Mouse (Mus musculus) macrophage (primary cell): ENCODE data around the gene Cryzl1. TPM values are rescaled to one million over a fixed set of nuclear protein-coding genes. Genes with fewer than 3 reads are reported as not detected.

Experiments
- H3K27ac ChIP-seq: fragments of 350-480 bp; formaldehyde crosslinking; 2 replicates; pipeline ENCODE4 v1.9.0; 2021
- H3K36me3 ChIP-seq: fragments of 350-480 bp; formaldehyde crosslinking; 2 replicates; pipeline ENCODE4 v1.9.0; 2021; ENCODE audit errors: inconsistent target
- H3K4me3 ChIP-seq: fragments of 350-480 bp; formaldehyde crosslinking; 2 replicates; pipeline ENCODE4 v1.9.0; 2021; ENCODE audit errors: inconsistent target
- H3K79me2 ChIP-seq: fragments of 350-480 bp; formaldehyde crosslinking; 2 replicates; pipeline ENCODE4 v1.9.0; 2021; ENCODE audit errors: inconsistent target
- WGBS: methylation state at CpG from one replicate; pipeline ENCODE4 v1.1.7; 2026; ENCODE audit warnings: inconsistent platforms; ENCODE audit not compliant: missing documents; 5-methylcytosine and 5-hydroxymethylcytosine counted together
- polyA plus RNA-seq: library from polyadenylated mRNA; stranded (reverse); fragments of 250-400 nt; gene quantifications from 3 replicates; pipeline ENCODE4 v1.2.4, GENCODE M21; 2018; ENCODE audit warnings: inconsistent platforms

Gene Cryzl1
- polyA plus RNA-seq, 1 experiment from 2014 or later: 28.8 TPM

DNA sequence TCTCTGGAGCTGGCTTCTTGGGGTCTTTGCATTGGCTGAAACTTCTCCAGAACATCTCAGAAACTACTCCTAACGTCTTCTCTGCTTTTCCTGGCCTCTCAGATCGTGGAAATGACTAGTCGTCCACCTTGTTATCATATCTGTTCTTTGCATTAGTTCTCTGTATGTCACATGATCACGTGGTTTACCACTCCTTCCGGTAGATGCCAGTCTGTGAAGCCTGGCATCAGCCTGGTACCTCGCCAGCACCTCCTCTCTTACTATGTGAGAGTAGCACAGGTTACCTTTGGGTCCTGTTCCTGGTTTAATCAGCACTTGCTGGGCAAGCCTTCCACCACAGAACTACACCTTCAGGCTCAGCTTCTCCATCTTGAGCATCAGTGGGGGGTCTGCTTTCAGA is 26.2 kb upstream of the Cryzl1 start:
- Histone ChIP-seq H3K79me2 (peaks cover 97% of the 10 kb centered on the region), H3K36me3 (peaks cover 10% of the 10 kb centered on the region; the same call in 1 of the 2 replicates), H3K27ac (no peak overlapping the region), H3K4me3 (no peak overlapping the region)
- 9% methylated on average over 6 of the region's 6 CpGs for WGBS

GRCm38 (mm10) chr16:91753611-91754010 is 24.8 kb upstream of the Cryzl1 start:
- Histone ChIP-seq H3K79me2 (peaks cover 97% of the 10 kb centered on the region), H3K4me3 (no peak overlapping the region), H3K36me3 (peaks cover 10% of the 10 kb centered on the region; the same call in 1 of the 2 replicates), H3K27ac (no peak overlapping the region)
- 92% methylated on average over 4 of the region's 4 CpGs for WGBS

GRCm38 (mm10) chr16:91751644-91752385 is 23.0 kb upstream of the Cryzl1 start:
- H3K4me3 ChIP-seq: no peak overlapping the region
- WGBS: 93% methylated on average over 13 of the region's 13 CpGs
- H3K27ac ChIP-seq: no peak overlapping the region
- H3K79me2 ChIP-seq: peaks cover 96% of the 10 kb centered on the region
- peaks cover 8% of the 10 kb centered on the region; the same call in 1 of the 2 replicates for H3K36me3 ChIP-seq

GRCm38 (mm10) chr16:91747567-91747966 is 18.8 kb upstream of the Cryzl1 start:
- WGBS: 89% methylated on average over 6 of the region's 6 CpGs
- H3K79me2 ChIP-seq: peaks cover 96% of the 10 kb centered on the region
- no peak overlapping the region for H3K27ac ChIP-seq
- no peak overlapping the region for H3K4me3 ChIP-seq
- peaks cover 6% of the 10 kb centered on the region; the same call in 1 of the 2 replicates for H3K36me3 ChIP-seq

- Histone ChIP-seq H3K4me3 (no peak overlapping the region), H3K27ac (no peak overlapping the region), H3K79me2 (peaks cover 96% of the 10 kb centered on the region), H3K36me3 (0 out of 2 replicates have a peak, but pooled peaks cover 6% of the 10 kb centered on the region)
- 48% methylated on average over 13 of the region's 14 CpGs for WGBS
These were observed 17.6 kb upstream of the Cryzl1 start for GRCm38 (mm10) chr16:91746101-91746950.

DNA sequence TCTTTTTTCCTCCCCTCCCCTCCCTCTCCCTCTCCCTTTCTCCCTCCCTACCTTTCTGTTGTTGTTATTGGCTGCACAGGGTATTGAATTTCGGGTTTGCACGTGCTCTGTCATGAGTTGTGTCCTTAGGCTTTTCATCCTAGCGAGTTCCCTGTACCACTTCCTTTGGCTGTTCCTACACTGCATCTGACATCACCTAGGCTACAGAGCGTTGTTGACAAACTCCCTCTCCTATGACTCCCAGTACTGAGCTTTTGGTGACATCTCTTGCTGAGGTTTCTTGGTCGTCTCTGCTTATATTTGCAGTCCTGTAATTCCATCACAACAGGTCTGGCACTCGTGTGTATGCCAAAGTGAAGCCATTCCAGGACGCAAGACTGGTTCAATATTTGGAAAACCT is 14.3 kb upstream of the Cryzl1 start:
- 92% methylated on average over 5 of the region's 7 CpGs for WGBS
- H3K79me2 ChIP-seq: peaks cover 99% of the 10 kb centered on the region
- H3K36me3 ChIP-seq: 0 out of 2 replicates have a peak, but pooled peaks cover 6% of the 10 kb centered on the region
- no peak overlapping the region for H3K27ac ChIP-seq
- H3K4me3 ChIP-seq: no peak overlapping the region

- Histone ChIP-seq H3K79me2 (peaks cover 100% of the 10 kb centered on the region), H3K27ac (peak overlapping the region; percentile 87), H3K36me3 (0 out of 2 replicates have a peak, but pooled peaks cover 6% of the 10 kb centered on the region), H3K4me3 (no peak overlapping the region)
- WGBS: 88% methylated on average over 7 of the region's 7 CpGs
These were observed 12.1 kb upstream of the Cryzl1 start for GRCm38 (mm10) chr16:91740918-91741255.

DNA sequence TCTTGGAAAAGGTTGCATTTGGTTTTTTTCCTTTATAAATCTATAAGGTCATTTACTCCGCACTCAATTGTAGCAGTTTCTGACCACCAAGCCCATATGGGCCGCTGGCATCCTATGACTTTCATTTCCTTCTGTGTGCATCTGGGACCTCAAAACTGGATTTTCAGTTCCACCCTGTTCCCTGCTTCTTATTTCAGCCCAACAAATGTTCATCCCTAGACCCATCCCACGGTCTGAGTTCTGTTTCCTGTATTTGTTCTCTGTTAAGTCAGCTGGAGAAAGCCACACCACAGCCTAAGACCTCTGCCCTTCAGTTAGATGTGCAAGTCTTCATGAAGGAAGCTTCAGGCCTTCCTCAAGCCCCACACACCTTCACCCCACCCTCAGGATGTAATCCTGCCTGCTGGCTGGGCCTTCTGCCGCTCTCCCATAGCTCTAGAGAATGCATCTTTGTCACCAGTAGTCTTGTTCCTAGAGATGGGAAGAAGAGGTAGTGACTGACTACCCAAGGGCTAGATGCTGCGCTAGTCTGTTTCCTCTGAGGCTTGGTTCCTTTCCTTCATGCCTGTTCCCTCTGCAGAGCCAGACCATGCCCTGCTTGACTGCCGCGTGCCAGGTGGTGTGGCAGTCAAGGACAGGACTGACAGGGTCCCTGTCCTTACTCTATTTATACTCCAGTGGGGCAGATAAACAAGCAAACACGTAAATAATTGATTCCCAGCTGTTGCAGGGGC is 11.6 kb upstream of the Cryzl1 start:
- Histone ChIP-seq H3K4me3 (no peak overlapping the region), H3K36me3 (0 out of 2 replicates have a peak, but pooled peaks cover 6% of the 10 kb centered on the region), H3K27ac (peak overlapping the region; percentile 87), H3K79me2 (peaks cover 100% of the 10 kb centered on the region)
- WGBS: 48% methylated on average over 8 of the region's 8 CpGs

GRCm38 (mm10) chr16:91738505-91738904 is 9.7 kb upstream of the Cryzl1 start:
- Histone ChIP-seq H3K36me3 (no peaks in the 10 kb centered on the region), H3K27ac (peak overlapping the region; percentile 87), H3K4me3 (no peak overlapping the region), H3K79me2 (peaks cover 100% of the 10 kb centered on the region)
- 86% methylated on average over 6 of the region's 6 CpGs for WGBS

DNA sequence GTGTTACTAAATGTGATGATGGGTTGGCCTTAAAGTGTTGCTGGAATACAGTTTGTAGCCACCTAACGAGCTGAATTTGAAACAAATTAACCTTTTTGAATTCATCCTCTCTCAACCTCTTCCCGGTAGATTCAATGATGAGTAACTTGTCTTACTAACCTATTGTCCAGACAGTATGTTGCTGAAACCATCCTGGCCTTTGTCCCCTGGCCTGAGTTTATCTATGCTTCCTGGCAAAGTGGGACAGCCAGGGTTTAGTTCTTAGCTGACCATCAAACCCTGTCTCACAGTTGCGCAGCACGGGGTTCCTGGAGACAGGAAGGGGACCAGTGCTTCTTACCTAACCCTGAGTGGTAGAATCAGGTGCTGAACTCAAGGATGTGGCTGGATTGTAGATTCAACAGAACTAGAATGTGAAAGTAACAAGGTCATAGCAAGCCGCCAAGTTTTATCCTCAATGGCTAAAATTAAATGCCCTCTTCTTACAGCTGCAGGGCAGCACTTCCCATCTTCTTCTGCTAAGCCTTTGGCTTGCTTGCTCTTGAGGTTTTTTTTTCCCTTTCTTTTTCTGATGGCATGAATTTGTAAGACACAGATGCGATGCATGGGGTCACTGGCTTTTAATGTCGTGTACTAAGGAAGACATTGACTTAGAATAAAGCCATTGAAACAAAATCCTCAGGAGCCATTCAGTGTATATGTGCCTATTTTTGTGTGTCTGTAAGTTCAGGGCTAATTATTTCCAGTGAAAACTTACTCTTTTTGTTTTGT is 7.5 kb upstream of the Cryzl1 start:
- H3K4me3 ChIP-seq: no peak overlapping the region
- H3K27ac ChIP-seq: peak overlapping the region; percentile 87

DNA sequence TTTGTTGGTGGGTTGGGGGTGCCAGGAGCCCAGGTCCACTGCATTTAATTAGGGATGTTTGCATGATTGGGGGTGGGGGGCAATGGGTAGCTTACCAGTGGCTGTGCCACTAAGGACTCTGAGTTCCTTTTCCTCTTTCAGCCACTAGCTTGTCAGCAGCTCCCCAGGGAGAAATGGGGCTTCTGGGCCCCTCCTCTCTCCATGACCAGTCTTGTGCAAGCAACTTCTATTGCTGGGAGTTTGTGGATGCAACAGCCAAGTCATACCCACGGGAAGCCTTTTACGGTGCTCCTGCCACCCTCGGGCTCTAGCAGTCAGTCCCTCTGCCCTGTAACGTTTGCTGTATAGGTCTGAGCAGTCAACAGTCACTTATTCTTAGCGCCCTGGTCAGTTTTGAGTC is 6.0 kb upstream of the Cryzl1 start:
- Histone ChIP-seq H3K4me3 (no peak overlapping the region), H3K79me2 (peaks cover 100% of the 10 kb centered on the region), H3K36me3 (no peaks in the 10 kb centered on the region), H3K27ac (peak overlapping the region; percentile 87)
- 14% methylated on average over 5 of the region's 5 CpGs for WGBS

More for the DNA sequence above, 7.5 kb upstream of the Cryzl1 start:
- no peaks in the 10 kb centered on the region for H3K36me3 ChIP-seq
- peaks cover 100% of the 10 kb centered on the region for H3K79me2 ChIP-seq
- WGBS: 58% methylated on average over 7 of the region's 7 CpGs

- H3K4me3 ChIP-seq: no peak overlapping the region
- peaks cover 81% of the 10 kb centered on the region for H3K79me2 ChIP-seq
- WGBS: 35% methylated on average over 2 of the region's 2 CpGs
- H3K36me3 ChIP-seq: no peaks in the 10 kb centered on the region
- H3K27ac ChIP-seq: peak overlapping the region; percentile 83
These were observed 4.0 kb upstream of the Cryzl1 start for GRCm38 (mm10) chr16:91732816-91733215.

DNA sequence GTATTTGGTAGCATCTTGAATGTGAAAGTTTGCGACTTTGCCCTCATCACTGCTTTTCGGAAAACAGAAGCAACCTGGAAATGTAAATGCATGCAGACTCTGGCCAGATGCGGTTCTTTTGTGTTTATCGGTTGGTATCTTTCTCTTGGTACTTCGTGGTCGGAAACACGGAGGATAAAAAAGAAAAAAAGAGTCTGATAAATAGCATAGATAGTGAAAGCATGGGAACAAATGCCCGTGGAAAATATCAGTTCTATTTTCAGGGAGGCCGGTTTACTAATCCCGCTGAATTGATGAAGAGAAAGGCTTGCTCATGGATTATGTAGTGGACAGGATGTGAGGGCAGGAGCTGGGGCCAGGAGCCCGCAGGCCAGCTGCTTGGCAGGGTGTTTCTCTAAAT is 1.7 kb upstream of the Cryzl1 start:
- peak overlapping the region; percentile 83 for H3K27ac ChIP-seq
- H3K79me2 ChIP-seq: peaks cover 79% of the 10 kb centered on the region
- peak overlapping the region; percentile 91 for H3K4me3 ChIP-seq
- WGBS: 3% methylated on average over 11 of the region's 11 CpGs
- H3K36me3 ChIP-seq: no peaks in the 10 kb centered on the region
